Mouse (Mus musculus) intestine, embryonic 16.5 days (tissue): Measurements from ENCODE around the gene Ndufs4. TPM values are rescaled to one million over a fixed set of nuclear protein-coding genes. Genes with fewer than 3 reads are reported as not detected.

Experiments
- ATAC-seq: fragments of 200-750 bp; cut with Nextera tagmentation; 2 replicates; pipeline ENCODE4 v1.8.0; 2017; ENCODE audit warnings: moderate TSS enrichment, moderate library complexity
- H3K27ac ChIP-seq: fragments of 300-500 bp; sonication (generic); 2 replicates; pipeline ENCODE4 v1.5.1; 2014; ENCODE audit warnings: mild to moderate bottlenecking, low read length
- H3K27me3 ChIP-seq: fragments of 300-500 bp; sonication (generic); replicated peaks from 2 replicates; pipeline ENCODE4 v1.6.1; 2014; ENCODE audit warnings: low read length, control low read depth, mixed read lengths; ENCODE audit not compliant: control insufficient read depth, insufficient read depth
- H3K36me3 ChIP-seq: fragments of 300-500 bp; sonication (generic); 2 replicates; pipeline ENCODE4 v1.6.1; 2014; ENCODE audit warnings: low read length, control low read depth; ENCODE audit not compliant: control insufficient read depth, insufficient read depth
- H3K4me1 ChIP-seq: fragments of 300-500 bp; sonication (generic); 2 replicates; pipeline ENCODE4 v1.6.1; 2014; ENCODE audit warnings: low read length, control low read depth, mixed read lengths; ENCODE audit not compliant: control insufficient read depth, insufficient read depth
- H3K4me2 ChIP-seq: fragments of 300-500 bp; sonication (generic); 2 replicates; pipeline ENCODE4 v1.6.1; 2014; ENCODE audit warnings: low read depth, low read length, control low read depth
- H3K4me3 ChIP-seq: fragments of 300-500 bp; sonication (generic); 2 replicates; pipeline ENCODE4 v1.5.1; 2014; ENCODE audit warnings: mild to moderate bottlenecking, low read length
- H3K9ac ChIP-seq: fragments of 300-500 bp; sonication (generic); 2 replicates; pipeline ENCODE4 v1.6.1; 2014; ENCODE audit warnings: low read depth, low read length
- H3K9me3 ChIP-seq: fragments of 300-500 bp; sonication (generic); 2 replicates; pipeline ENCODE4 v1.6.1; 2016; ENCODE audit warnings: low read length, control low read depth; ENCODE audit not compliant: control insufficient read depth
- WGBS: fragments of 180-500 bp; shearing (Covaris S2); extraction: QIAGEN DNeasy Blood & Tissue Kit; methylation state at CpG from one replicate; pipeline ENCODE4 v1.1.7; 2014; 5-methylcytosine and 5-hydroxymethylcytosine counted together
- polyA plus RNA-seq: library from polyadenylated mRNA; unstranded; fragments of >200 nt; fragmentation: Nextera tagmentation; extraction: Ambion mirVana; gene quantifications from 2 replicates; pipeline ENCODE4 v1.2.1, GENCODE M21; 2015

The Ndufs4 gene
- polyA plus RNA-seq: 309 and 322 TPM in 2 replicates

- Histone ChIP-seq H3K4me2 (peak within 1 kb of the TSS; percentile 63), H3K27me3 (no peaks in the 10 kb centered on the region), H3K9ac (peak within 1 kb of the TSS; percentile 87), H3K36me3 (no peaks in the 10 kb centered on the region), H3K27ac (peak within 1 kb of the TSS; percentile 70), H3K4me3 (peak within 1 kb of the TSS; percentile 88), H3K9me3 (no peaks in the 10 kb centered on the region), H3K4me1 (peaks cover 6% of the 10 kb centered on the region; the same call in 1 of the 2 replicates)
- 40% methylated on average over 12 of the region's 13 CpGs for WGBS
- ATAC-seq: no peak
These were observed at the start of gene Ndufs4 for GRCm38 (mm10) chr13:114388211-114388965. Ndufs4 (minus strand) TSS chr13:114388258.

- H3K27me3 ChIP-seq: no peaks in the 10 kb centered on the region
- no peak overlapping the region for H3K4me2 ChIP-seq
- no peak for ATAC-seq
- WGBS: 74% methylated on average over 5 of the region's 5 CpGs
- no peak overlapping the region for H3K4me3 ChIP-seq
- H3K9ac ChIP-seq: no peak overlapping the region
- H3K27ac ChIP-seq: no peak overlapping the region
- no peaks in the 10 kb centered on the region for H3K36me3 ChIP-seq
- no peaks in the 10 kb centered on the region for H3K9me3 ChIP-seq
- no peaks in the 10 kb centered on the region for H3K4me1 ChIP-seq
These were observed 44.4 kb upstream of the Ndufs4 start for GRCm38 (mm10) chr13:114432491-114432890.

- no peak overlapping the region for H3K4me2 ChIP-seq
- H3K4me3 ChIP-seq: no peak overlapping the region
- no peaks in the 10 kb centered on the region for H3K36me3 ChIP-seq
- no peak overlapping the region for H3K9ac ChIP-seq
- WGBS: 97% methylated on average over 5 of the region's 5 CpGs
- H3K4me1 ChIP-seq: no peaks in the 10 kb centered on the region
- no peak for ATAC-seq
- H3K27me3 ChIP-seq: no peaks in the 10 kb centered on the region
- no peak overlapping the region for H3K27ac ChIP-seq
- no peaks in the 10 kb centered on the region for H3K9me3 ChIP-seq
These were observed 37.2 kb upstream of the Ndufs4 start for GRCm38 (mm10) chr13:114425230-114425629.

GRCm38 (mm10) chr13:114420235-114420634 is 32.2 kb upstream of the Ndufs4 start:
- no peaks in the 10 kb centered on the region for H3K36me3 ChIP-seq
- WGBS: 78% methylated on average over 8 of the region's 8 CpGs
- no peaks in the 10 kb centered on the region for H3K27me3 ChIP-seq
- no peak overlapping the region for H3K27ac ChIP-seq
- H3K4me1 ChIP-seq: no peaks in the 10 kb centered on the region
- no peaks in the 10 kb centered on the region for H3K9me3 ChIP-seq
- no peak for ATAC-seq
- H3K4me3 ChIP-seq: no peak overlapping the region
- H3K4me2 ChIP-seq: no peak overlapping the region
- H3K9ac ChIP-seq: no peak overlapping the region

DNA sequence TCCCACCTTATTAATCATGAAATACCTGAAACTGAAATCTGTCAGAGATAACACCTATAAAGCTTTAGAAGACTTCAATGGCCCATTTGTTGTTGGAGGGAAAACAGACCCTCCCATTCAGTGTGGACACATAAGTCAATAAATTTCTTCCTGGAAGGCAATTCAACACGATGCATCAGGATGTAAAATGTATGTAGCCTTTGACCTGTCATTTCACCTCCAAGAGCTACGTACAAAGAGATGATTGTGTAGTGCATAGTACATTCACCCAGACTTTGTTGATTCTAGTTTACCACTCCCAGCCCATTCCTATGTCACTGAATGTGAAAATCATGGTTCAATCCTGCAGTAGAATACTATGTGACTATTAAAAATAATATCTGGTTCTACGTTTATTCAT is 31.3 kb upstream of the Ndufs4 start:
- no peak overlapping the region for H3K4me3 ChIP-seq
- no peaks in the 10 kb centered on the region for H3K36me3 ChIP-seq
- ATAC-seq: peak; percentile 94
- no peaks in the 10 kb centered on the region for H3K4me1 ChIP-seq
- H3K27ac ChIP-seq: no peak overlapping the region
- H3K9me3 ChIP-seq: no peaks in the 10 kb centered on the region
- H3K27me3 ChIP-seq: no peaks in the 10 kb centered on the region
- H3K9ac ChIP-seq: no peak overlapping the region
- no peak overlapping the region for H3K4me2 ChIP-seq
- 49% methylated on average over 3 of the region's 3 CpGs for WGBS

DNA sequence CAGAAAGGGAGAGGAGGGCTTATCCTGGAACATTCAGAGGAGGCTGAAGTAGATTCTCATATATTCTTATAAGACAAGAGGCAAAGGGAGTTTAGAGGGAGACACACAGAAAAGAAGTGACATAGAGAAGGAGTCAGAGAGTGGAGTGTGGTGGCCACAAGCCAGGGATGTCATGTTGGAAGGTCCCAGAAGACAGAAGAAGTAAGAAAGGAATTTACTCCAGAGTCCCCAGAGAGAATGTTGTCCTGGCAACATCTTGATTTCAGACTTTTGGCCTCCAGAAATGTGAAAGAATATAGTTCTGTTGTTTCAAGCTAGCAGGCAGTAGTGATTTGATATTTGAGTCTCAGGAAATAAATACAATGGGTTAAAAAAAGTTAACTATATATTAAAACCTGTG is 24.3 kb upstream of the Ndufs4 start:
- Histone ChIP-seq H3K9ac (no peak overlapping the region), H3K4me3 (no peak overlapping the region), H3K4me1 (no peaks in the 10 kb centered on the region), H3K4me2 (no peak overlapping the region), H3K27ac (no peak overlapping the region), H3K36me3 (no peaks in the 10 kb centered on the region), H3K27me3 (no peaks in the 10 kb centered on the region), H3K9me3 (no peaks in the 10 kb centered on the region)
- ATAC-seq: no peak

GRCm38 (mm10) chr13:114406866-114407265 is 18.8 kb upstream of the Ndufs4 start:
- H3K36me3 ChIP-seq: no peaks in the 10 kb centered on the region
- WGBS: 26% methylated on average over 5 of the region's 5 CpGs
- H3K4me1 ChIP-seq: no peaks in the 10 kb centered on the region
- H3K27me3 ChIP-seq: no peaks in the 10 kb centered on the region
- H3K9ac ChIP-seq: no peak overlapping the region
- no peak overlapping the region for H3K27ac ChIP-seq
- H3K4me3 ChIP-seq: no peak overlapping the region
- H3K9me3 ChIP-seq: no peaks in the 10 kb centered on the region
- ATAC-seq: no peak
- H3K4me2 ChIP-seq: no peak overlapping the region

DNA sequence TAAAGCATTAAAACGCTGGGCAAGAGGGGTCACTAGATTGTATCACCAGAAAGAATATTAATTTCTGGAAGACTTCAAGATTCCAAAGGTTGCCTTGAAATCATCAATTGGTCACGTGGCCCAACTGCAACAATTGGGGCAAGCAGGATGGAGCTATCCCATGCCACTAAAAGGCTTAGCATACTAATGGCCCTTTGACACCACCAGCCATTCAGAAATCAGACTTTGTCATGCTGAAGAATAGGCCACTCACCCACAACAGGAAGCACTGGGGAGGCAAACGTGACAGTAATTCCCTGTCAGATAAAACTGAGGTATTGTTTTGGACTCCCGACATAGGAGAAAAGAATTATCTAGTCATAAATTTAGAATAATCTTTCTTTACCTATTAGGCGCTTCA is 18.4 kb upstream of the Ndufs4 start:
- H3K36me3 ChIP-seq: no peaks in the 10 kb centered on the region
- ATAC-seq: no peak
- H3K27me3 ChIP-seq: no peaks in the 10 kb centered on the region
- no peak overlapping the region for H3K9ac ChIP-seq
- no peak overlapping the region for H3K4me3 ChIP-seq
- 27% methylated on average over 5 of the region's 5 CpGs for WGBS
- no peaks in the 10 kb centered on the region for H3K9me3 ChIP-seq
- no peaks in the 10 kb centered on the region for H3K4me1 ChIP-seq
- H3K27ac ChIP-seq: no peak overlapping the region
- no peak overlapping the region for H3K4me2 ChIP-seq

DNA sequence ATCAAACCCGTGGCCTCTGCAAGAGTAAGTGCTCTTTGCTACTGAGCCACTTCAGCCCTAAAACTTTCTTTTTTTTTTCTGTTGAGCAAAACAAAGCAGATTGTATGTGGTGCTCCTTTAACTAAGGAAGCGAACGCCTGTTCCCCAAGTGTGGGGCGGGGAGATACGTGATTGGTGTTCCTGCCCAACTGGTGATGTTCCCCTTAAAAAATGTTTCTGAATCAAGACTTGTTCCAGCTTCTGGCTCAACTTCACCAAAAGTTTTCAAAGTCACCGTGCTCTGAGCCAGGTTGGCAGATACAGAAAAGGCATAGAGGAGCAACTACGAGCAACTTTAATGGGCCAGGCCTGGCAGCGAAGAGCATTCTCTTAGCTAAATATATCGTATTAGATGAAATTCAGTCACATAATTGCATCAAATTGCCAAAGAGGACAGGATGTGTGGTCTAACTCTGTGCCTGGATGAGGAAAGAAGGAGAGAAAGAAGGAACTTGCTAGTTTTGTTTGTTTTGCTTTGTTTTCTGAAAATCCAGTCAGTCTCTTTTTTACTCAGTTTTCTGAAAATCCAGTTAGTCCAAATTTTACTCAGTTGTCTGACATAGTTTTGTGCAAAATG is 17.1 kb upstream of the Ndufs4 start:
- Histone ChIP-seq H3K36me3 (no peaks in the 10 kb centered on the region), H3K4me1 (no peaks in the 10 kb centered on the region), H3K27ac (no peak overlapping the region), H3K9ac (no peak overlapping the region), H3K4me2 (no peak overlapping the region), H3K9me3 (no peaks in the 10 kb centered on the region), H3K27me3 (no peaks in the 10 kb centered on the region), H3K4me3 (no peak overlapping the region)
- no peak for ATAC-seq
- WGBS: 85% methylated on average over 9 of the region's 9 CpGs
